Mouse (Mus musculus) heart, postnatal 36 days (tissue): Measurements from ENCODE around the gene Tas1r3. TPM values are rescaled to one million over a fixed set of nuclear protein-coding genes. Genes with fewer than 3 reads are reported as not detected.

ENCODE experiments used
- DNase-seq, 2 experiments: peaks; one replicate each; pipeline ENCODE4 v3.0.0; 2021 to 2022
- intact Hi-C: fragments of 180-260 bp; cut with DNase I; formaldehyde crosslinking; loops from one replicate; pipeline ENCODE4 v1.15.1; 2025
- total RNA-seq, 2 experiments: library from RNA; stranded (reverse); gene quantifications; 2 replicates each; pipeline ENCODE4 v1.2.3; 2021

Gene Tas1r3
- under 1 TPM; 0.27 to 0.28 TPM for total RNA-seq

DNA sequence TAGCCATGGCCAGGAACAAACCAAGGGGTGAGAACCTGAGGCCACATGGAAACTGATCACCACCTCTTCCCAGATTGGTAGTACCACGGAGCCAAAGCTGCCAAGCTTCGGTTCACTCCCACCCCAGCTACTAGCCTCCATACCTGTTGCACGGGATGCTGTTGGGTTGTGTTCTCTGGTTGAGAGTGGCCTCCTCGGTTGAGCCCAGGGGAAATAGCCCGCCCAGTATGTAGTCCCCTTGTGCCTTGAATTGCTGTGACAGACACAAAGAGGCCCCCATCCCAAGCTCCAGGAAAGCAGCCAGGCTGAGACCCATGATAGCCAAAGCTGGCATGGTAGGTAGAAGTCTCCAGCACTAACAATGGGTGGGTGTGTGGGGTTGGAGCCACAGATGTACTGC lies at the start of gene Tas1r3:
Tas1r3 (minus strand) TSS at position 362 of the 400 bp plus-strand sequence.
- intact Hi-C loops: no loop called here
- no peak for DNase-seq

DNA sequence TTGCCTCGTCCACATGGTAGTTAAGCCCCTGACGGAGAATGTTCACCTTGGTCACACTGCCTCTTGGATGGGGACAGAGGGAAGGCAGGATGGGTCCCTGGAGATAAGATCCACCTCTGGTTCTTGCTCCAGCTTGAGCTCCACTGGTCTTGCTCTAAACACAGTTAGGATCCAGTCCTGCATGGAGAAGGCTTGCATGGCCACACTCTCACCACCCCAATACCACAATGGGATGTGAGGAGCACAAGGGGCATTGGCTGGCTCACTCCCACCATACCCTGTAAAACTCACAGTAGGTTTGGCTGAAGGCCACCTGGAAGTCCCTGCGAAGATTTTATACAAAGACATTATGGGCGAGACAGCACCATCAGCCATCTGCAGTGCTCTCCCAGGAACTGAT lies 45.6 kb upstream of the Tas1r3 start:
- intact Hi-C loops: no loop called here
- peak; percentile 1 to 3 for DNase-seq

DNA sequence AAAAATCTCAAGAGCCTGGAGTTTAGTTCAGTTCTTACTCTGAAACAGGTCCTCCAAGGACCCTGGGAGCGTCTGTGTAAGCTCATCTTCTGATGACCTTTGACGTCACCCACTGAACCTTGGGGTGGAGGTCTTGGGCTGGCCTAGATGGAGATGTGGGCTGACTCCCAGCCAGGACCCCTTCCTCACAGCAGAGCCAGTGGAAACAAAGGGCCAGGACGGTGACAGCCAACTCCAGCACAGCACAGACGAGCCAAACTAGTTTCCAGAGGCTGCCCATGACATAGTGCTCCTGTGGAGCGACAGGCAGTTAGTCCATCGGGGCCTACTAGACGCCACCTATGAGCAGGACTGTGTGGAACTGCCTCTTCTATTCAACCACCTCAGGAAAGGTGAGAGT lies 45.1 kb upstream of the Tas1r3 start:
- DNase-seq: peak in 1 of 2 experiments; percentile 1
- intact Hi-C loops: no loop called here

DNA sequence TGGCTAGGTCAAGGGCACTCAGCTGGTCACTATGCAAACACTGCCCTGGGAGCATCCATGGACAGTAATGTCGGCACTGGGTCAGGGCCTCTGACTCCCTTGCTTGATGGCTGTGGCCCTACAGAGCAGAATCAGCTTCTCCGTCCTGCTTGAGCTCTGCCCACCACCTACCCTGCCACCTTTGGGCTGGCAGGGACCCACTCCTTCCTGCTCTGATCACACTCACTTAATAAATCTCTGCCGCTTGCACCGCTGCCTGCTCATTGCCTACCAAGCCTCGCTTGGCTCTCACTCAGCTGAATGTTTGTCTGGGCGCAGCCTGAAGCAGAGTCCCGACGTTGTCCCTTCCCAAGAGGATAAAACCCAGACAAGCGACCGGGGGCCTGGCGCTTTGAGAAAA lies 43.8 kb upstream of the Tas1r3 start:
- DNase-seq: peak; percentile 0 to 1
- intact Hi-C loops: no loop called here

DNA sequence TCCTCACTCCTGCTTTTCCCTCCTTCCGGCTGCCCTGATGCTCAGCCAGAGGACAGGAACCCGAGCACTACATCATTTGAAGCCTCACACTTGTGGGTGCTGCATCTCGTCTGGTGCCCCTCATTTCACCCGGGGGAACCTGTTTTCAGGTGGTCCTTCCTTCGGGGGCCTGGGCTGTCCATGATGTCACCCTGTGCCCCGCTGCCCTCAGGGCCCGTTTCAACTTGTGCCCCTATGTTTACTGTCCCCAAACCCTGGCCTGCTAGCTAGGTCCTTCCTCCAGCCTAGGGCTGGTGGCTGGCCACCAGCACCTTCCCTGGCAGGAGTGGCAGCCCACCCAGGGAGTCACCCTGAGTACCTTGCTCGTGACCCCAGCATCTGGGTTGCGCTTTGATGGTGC lies 43.0 kb upstream of the Tas1r3 start:
- intact Hi-C loops: no loop called here
- peak; percentile 0 to 1 for DNase-seq

DNA sequence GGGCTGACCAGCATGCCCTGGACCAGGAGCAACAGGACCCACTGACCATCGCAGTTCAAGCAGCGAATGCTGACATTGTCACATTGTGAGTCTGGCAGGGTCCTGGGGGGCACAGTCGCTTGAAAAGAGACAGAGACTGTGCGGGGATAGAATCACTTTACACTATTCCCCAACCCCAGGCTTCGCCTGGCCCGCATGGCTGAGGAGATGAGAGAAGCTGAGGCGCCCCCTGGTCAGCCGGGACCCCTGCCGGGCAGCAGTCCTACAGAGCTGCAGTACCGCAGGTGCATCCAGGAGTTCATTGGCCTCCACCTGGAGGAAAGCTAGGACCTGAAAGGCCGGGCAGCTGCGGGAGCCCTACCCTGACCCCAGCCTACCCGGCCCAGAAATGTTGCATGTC lies 42.5 kb upstream of the Tas1r3 start:
- intact Hi-C loops: no loop called here
- peak in 1 of 2 experiments; percentile 1 for DNase-seq

DNA sequence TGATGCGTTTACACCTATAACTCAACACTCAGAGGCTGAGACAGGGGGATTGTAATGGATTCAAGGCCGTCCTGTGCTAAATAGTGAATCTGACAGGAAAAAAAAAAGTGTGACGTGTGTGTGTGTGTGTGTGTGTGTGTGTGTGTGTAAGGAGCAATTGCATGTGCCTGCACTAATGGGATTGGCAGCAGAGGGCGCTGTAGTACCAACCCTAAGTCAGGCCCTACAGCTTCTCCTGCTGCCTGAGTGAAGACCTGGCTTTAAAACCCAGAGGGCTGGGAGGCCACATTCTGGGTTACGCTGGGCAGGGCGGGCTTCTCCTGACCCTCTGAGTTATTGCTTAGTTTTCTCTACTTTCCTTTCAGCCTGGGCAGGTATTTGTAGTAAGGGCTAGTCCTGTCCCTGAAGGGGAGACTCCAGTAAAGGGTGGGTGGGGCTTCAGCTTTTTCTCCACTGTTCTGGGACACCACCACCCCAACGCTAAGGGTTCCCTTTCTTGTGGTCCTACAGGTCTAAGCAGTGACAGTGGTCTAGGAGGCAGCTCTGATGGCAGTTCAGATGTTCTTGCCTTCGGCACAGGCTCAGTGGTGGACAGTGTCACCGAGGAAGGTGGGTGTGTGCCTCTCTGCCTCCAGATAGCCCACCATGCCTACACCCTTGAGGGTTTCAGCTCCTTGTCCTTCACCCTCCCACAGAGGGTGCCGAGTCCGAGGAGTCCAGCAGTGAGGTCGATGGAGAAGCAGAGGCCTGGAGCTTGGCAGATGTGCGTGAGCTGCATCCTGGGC lies 41.3 kb upstream of the Tas1r3 start:
- peak; percentile 7 to 32 for DNase-seq
- intact Hi-C loops: no loop called here

DNA sequence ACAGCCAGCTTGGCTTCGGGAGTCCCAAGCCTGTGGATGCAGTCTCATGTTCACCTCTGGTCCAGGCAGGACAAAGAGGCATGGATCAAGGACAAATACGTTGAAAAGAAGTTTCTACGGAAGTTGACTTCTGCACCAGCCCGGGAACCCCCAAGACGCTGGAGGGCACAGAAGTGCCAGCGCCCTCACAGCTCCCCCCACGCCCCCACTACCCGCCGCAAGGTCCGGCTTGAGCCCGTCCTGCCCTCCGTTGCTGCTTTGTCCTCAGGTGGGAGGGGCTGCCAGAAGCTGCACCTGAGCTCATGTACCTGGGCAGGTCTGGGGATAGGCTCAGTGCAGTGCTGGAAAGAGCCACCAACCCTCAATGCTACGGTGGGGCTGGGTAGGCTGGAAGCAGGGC lies 40.1 kb upstream of the Tas1r3 start:
- intact Hi-C loops: no loop called here
- peak in 1 of 2 experiments; percentile 0 for DNase-seq

DNA sequence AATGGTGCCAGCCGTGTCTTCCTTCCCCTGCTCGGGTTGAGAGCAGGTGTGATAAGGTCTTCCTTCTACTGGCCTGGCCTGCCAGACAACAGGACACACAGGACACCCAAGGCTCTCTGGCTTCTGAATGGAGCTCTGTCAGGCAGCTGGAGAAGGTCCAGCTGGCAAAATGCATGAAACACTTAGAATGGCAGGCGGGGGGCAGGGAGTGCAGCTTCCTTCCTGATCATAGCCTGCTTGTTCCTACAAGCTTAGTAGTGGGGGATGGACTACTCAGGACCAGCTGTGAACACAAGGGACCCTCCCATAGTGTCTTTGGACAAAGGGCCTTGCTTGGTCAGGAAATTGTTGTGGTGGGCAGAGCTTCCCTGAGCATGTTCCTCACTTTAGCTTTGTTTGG lies 38.0 kb upstream of the Tas1r3 start:
- peak; percentile 30 to 33 for DNase-seq
- intact Hi-C loops: loop anchor here (2.0 kb wide), 1 partner anchor 42 kb away; the partner anchor contains the start of gene Ube2j2

DNA sequence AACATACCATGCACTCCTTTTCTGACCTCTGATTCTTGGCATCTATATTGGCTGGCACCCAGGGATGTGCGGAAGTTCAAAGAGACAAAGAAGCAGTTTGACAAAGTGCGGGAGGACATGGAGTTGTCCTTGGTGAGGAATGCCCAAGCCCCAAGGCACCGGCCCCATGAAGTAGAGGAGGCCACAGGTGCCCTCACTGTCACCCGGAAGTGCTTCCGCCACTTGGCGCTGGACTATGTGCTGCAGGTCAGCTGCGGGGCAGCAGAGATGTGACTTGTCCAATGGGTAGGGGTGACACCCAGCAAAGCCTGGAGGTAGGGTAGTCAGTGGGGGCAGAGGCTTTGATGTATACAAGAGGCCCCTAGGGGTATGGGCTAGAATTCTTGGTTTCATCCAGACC lies 36.2 kb upstream of the Tas1r3 start:
- intact Hi-C loops: no loop called here
- DNase-seq: no peak

DNA sequence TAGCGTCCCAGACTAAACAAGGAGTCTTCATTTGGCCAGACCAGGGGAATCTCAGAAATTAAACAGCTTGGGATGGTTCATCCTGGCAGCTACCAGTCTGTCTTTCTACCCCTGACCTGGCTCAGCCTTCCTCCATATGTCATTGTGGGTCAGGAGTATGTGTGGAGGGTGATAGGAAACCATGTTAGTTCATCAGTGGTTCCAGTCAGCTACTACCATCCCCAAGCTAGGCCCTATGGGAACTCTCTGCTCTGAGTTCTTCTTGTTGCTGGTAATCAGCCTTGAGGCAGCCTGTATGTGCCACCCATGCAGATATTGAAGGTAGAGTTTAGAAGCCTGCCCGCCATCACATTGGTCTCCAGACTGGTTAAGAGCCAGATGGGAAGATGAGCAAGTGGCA lies 35.2 kb upstream of the Tas1r3 start:
- intact Hi-C loops: no loop called here

DNA sequence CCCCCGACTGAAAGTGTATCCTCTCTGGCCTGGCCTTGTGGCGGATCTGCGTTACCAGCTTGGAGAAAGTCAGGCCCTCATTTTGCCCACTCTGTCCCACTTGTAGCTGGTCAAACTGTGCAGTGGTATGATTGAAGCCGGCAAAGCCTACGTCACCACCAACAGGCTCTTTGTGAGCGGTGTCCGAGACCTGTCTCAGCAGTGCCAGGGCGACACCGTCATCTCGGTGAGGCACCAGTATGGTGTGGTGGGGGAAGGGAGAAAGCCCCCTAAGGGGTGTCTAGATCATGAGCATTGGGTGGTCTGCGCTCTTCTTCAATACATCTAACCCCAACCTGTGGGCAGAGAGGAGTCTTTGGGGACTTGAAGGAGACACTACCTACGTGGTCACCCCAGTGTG lies 33.3 kb upstream of the Tas1r3 start:
- peak; percentile 0 to 1 for DNase-seq
- intact Hi-C loops: no loop called here

More for the DNA sequence above, 35.2 kb upstream of the Tas1r3 start:
- no peak for DNase-seq

DNA sequence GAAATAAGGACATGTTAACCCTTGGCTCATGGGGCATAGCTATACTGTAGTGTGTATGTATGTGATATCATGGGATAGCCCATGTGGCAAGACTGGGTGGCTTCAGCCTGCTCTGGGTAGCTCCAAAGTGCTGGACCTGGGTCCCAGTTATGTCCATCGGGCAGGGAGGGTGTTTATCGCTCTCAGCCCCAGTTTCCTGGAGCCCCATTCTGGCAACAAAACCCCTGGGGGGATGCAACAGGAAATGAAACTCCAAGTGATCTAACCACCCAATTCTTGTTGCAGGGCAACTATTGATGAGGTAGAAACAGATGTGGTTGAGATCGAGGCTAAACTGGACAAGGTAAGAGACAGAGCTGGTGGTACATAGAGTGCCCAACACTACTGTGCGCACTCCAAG lies 32.7 kb upstream of the Tas1r3 start:
- peak in 1 of 2 experiments; percentile 6 for DNase-seq
- intact Hi-C loops: no loop called here

DNA sequence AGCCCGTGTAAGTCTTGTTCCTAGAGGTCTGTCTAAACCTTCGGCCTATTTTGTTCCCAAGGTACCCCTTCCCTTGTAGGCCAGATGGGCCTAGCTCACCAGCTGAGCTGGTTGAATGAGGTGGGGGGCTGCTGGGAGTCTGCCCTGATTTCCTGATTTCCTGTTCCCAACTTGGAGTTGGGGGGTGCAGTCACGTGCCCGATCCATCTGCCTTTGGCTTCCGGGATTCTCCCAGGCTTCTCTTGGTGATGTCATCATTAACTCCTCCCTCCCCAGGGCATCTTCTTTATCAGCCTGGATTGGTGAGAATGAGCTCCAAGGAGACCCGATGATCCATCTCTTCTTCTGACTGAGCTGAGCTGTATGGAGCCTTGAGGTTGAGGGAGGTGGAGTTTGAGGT lies 32.1 kb upstream of the Tas1r3 start:
- intact Hi-C loops: no loop called here

DNA sequence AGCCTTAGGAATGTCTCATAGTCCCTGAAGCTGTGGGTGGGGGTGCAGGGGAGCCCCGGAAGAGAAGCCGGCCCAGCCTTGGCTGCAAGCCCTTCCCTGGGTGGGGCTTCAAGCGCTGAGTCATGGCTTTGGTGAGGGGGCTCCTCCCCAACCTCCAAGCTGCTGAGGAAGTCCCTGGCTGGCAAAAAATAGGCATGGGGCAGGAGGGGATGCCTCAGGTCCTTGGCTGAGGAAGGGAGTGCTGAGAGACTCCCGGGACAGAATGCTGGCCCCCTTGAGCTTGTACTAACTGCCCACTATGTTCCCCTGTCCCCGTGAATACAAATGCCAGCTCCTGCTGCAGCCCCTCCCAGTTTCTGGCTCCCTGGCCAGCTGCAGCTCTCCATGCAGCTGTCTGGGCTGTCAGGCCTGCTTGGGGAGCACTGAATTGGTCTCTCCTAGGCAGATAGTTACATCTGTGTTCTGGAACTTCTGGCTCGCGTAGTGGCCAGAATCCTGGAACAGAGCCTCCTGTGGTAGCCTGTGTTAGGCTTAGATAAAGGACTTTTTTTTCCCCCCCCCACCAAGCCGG lies 31.2 kb upstream of the Tas1r3 start:
- peak; percentile 78 to 86 for DNase-seq
- intact Hi-C loops: loop anchor here (5.0 kb wide), 3 partner anchors 48 to 98 kb away; partner anchors contain the start of genes Aurkaip1, B3galt6, Sdf4 and Ube2j2

More for the DNA sequence above, 32.1 kb upstream of the Tas1r3 start:
- peak; percentile 63 to 64 for DNase-seq

DNA sequence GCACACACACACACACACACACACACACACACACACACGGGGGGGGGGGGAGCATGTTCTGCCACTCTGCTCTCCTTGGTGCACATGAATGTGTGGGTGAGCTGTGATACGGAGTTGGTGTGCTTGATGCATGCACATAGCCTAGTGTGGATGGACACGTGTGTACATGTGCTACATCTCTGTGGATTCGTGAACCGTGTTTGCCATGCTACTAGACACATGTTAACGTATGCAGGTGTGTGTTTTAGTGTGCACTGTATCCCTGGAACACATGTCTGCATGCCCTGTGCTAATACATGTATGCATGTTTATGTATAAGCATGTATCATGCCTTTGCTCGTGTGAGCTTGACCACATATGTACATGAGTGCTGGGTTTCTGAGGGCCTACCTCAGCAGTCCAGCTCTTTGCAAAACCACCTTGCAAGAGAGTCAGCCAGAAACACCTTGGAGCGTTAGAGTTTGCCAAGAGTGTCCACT lies 30.1 kb upstream of the Tas1r3 start:
- DNase-seq: peak in 1 of 2 experiments; percentile 1
- intact Hi-C loops: loop anchor here (2.0 to 5.0 kb wide), 4 partner anchors 46 to 99 kb away; partner anchors contain the start of genes Aurkaip1, B3galt6, Dvl1 and Sdf4

DNA sequence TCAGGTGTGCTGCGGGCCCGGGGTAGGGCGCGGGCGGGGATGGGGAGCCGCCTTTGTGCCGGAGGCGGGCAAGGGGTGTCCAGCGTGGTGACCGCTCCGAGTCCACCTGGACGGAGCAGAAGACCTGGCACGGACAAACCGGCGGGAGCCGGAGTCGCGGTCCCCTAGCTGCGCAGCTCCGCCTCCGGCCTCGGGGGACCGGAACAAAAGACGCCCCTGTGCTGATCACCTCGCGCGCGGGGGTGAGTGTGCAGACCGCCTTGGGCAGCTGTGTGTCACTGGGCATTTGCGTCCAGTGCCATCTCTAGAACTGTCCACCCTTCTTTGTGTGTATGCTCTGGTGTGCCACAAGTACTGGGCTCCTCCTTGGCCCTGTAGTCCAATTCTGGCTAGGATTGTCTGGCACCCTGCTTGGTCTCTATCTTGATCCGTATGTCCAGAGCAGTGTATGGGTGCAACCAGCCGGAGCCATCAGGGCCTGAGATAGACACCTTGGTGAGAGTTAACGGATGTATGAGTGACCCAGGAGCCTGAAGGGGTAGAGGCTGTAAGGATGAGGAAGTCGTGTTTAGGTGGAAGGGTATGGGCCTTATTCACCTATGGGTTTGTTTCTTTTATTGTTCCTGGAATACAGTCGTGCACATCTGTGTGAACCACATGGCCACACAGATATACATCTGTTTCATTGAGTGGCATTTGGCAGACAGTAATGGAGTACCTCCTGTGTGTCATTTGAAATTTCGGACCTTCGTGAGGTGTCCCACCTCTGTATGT lies 29.5 kb upstream of the Tas1r3 start:
- intact Hi-C loops: loop anchor here (2.0 to 5.0 kb wide), 4 partner anchors 46 to 100 kb away; partner anchors contain the start of genes Aurkaip1, B3galt6, Dvl1 and Sdf4
- DNase-seq: no peak

DNA sequence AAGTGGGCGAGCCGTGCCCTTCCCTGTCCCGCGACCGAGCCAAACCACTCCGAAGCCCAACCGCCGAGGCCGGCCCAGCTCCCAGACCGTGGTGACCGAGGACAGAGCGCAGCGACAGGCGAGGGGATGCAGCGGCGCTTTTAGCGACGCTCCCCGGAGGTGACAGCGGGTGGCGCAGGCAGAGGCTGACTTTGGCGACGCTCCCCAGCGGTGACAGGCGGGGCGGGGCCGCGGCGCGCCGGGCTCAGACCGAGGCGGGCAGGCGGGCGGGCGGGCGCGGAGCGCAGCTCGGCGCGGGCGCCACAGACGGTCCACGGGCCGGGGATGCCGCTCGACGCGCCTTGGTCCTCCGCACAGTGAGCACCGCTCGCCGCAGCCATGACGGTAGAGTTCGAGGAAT lies 28.9 kb upstream of the Tas1r3 start:
- DNase-seq: peak; percentile 86 to 88
- intact Hi-C loops: loop anchor here (2.0 to 5.0 kb wide), 4 partner anchors 45 to 100 kb away; partner anchors contain the start of genes Aurkaip1, B3galt6, Dvl1 and Sdf4

DNA sequence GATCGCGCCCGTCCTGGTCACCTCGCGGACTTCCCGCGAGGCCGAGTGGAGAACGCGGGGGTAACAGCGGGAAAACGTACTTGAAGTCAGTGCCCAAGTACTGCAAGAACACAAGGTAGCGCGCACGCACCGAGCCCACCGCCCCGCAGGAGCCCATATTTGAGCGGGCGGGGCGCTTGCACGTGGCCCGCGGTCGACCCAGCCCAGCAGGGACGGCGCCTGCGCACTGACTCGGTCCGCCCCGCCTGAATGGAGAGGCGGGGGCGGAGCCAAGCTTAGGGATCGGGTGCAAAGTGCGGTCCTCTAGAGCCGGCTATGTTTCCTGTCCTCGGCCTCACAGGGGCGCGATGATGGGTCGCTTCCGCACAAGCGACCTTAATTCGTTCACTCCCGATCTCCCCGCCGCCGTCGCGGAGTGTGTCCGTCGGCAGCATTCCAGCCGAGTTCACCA lies 28.4 kb upstream of the Tas1r3 start, which contains the start of the genes Pusl1 and Acap3:
Pusl1 (minus strand) TSS at position 231 of the 451 bp plus-strand sequence.
Acap3 (plus strand) TSS at position 272 of the 451 bp plus-strand sequence.
- intact Hi-C loops: loop anchor here (1.0 to 5.0 kb wide), 5 partner anchors 20 to 101 kb away; partner anchors contain the start of genes Aurkaip1, B3galt6, Dvl1 and Sdf4
- peak; percentile 98 for DNase-seq

DNA sequence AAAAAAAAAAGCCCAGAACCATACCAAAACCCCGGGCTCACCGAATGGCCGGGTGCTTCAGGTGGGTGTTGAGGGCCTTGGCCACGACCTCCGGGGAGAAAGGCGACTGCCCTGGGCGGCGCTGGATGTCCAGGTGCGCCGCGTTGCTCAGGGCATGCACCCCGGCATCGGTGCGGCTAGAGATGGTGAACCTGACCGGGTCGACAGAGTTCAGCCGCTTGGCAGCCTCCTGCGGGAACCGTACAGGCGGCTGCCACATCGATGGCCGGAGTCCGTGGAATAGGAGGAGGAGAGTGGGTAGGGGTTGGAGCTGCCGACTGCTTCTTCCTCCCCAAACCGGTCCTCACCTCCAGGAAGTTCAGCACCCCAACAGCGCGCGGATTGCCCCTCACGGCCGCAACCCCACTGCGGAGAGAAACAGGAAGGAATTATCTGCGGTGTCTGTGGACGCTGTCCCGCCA lies 27.9 kb upstream of the Tas1r3 start:
- intact Hi-C loops: loop anchor here (1.0 to 5.0 kb wide), 4 partner anchors 20 to 101 kb away; partner anchors contain the start of genes Aurkaip1, B3galt6, Sdf4 and Ube2j2
- DNase-seq: no peak
